Mouse (Mus musculus) liver, embryonic 15.5 days (tissue): ENCODE data around the gene Dnah6. TPM values are rescaled to one million over a fixed set of nuclear protein-coding genes. Genes with fewer than 3 reads are reported as not detected.

Experiments used
- ATAC-seq: fragments of 200-750 bp; cut with Nextera tagmentation; 2 replicates; pipeline ENCODE4 v1.8.0; 2017; ENCODE audit warnings: moderate number of reproducible peaks, mild to moderate bottlenecking, moderate library complexity; ENCODE audit not compliant: insufficient read depth
- H3K27ac ChIP-seq: fragments of 300-500 bp; sonication (generic); replicated peaks from 2 replicates; pipeline ENCODE4 v1.5.1; 2015; ENCODE audit warnings: mild to moderate bottlenecking, inconsistent platforms
- H3K27me3 ChIP-seq: fragments of 300-500 bp; sonication (generic); 2 replicates; pipeline ENCODE4 v1.6.1; 2015; ENCODE audit warnings: mild to moderate bottlenecking, inconsistent platforms
- H3K36me3 ChIP-seq: fragments of 300-500 bp; sonication (generic); replicated peaks from 2 replicates; pipeline ENCODE4 v1.6.1; 2015; ENCODE audit warnings: moderate library complexity, mild to moderate bottlenecking, inconsistent platforms
- H3K4me1 ChIP-seq: fragments of 300-500 bp; sonication (generic); replicated peaks from 2 replicates; pipeline ENCODE4 v1.6.1; 2015; ENCODE audit warnings: inconsistent platforms
- H3K4me2 ChIP-seq: fragments of 300-500 bp; sonication (generic); 2 replicates; pipeline ENCODE4 v1.6.1; 2015; ENCODE audit warnings: moderate library complexity, mild to moderate bottlenecking, inconsistent platforms
- H3K4me3 ChIP-seq: fragments of 300-500 bp; sonication (generic); replicated peaks from 2 replicates; pipeline ENCODE4 v1.5.1; 2015; ENCODE audit warnings: mild to moderate bottlenecking, inconsistent platforms
- H3K9ac ChIP-seq: fragments of 300-500 bp; sonication (generic); 2 replicates; pipeline ENCODE4 v1.6.1; 2015; ENCODE audit warnings: moderate library complexity, mild to moderate bottlenecking, inconsistent platforms
- H3K9me3 ChIP-seq: fragments of 300-500 bp; sonication (generic); replicated peaks from 2 replicates; pipeline ENCODE4 v1.6.1; 2016; ENCODE audit warnings: inconsistent platforms
- WGBS: fragments of 180-500 bp; shearing (Covaris S2); methylation state at CpG from one replicate; pipeline ENCODE4 v1.1.7; 2015; ENCODE audit warnings: mixed read lengths; ENCODE audit not compliant: insufficient replicate concordance; 5-methylcytosine and 5-hydroxymethylcytosine counted together
- polyA plus RNA-seq: library from polyadenylated mRNA; unstranded; fragments of >200 nt; fragmentation: Nextera tagmentation; extraction: Ambion mirVana; gene quantifications from 2 replicates; pipeline ENCODE4 v1.2.1, GENCODE M21; 2015

The Dnah6 gene
- polyA plus RNA-seq, 1 experiment from 2014 or later = 0.01 TPM

- Histone ChIP-seq H3K9ac (no peak overlapping the region), H3K36me3 (no peaks in the 10 kb centered on the region), H3K4me1 (no peaks in the 10 kb centered on the region), H3K4me3 (no peak overlapping the region), H3K27ac (no peak overlapping the region), H3K27me3 (no peaks in the 10 kb centered on the region), H3K9me3 (no peaks in the 10 kb centered on the region), H3K4me2 (no peak overlapping the region)
- WGBS = 68% methylated on average over 6 of the region's 6 CpGs
- ATAC-seq = no peak
Measured at GRCm38 (mm10) chr6:73026898-73027297, 194.6 kb downstream of the Dnah6 start.

DNA sequence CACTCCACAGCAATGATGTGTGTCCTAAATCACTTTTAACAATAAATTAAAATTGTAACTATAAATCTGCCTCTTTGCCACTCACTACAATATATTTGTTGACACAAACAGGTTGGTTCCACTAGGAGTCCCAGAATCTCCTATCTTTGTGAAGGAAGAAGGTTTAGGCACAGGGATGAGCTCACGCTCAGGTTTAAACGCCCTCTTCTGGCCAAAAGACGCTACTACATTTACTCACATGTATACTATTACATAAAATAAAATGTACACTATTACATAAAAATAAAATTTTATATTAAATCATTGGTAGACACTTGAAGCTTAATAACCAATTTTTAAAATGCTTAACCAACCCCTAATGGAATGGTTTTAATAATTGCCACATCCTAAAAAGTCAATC is 201.4 kb downstream of the Dnah6 start:
- H3K27ac ChIP-seq = no peak overlapping the region
- no peaks in the 10 kb centered on the region for H3K9me3 ChIP-seq
- WGBS = 4% methylated on average over 3 of the region's 3 CpGs
- H3K4me1 ChIP-seq = no peaks in the 10 kb centered on the region
- H3K9ac ChIP-seq = no peak overlapping the region
- ATAC-seq = no peak
- no peak overlapping the region for H3K4me3 ChIP-seq
- no peak overlapping the region for H3K4me2 ChIP-seq
- H3K36me3 ChIP-seq = no peaks in the 10 kb centered on the region
- H3K27me3 ChIP-seq = no peaks in the 10 kb centered on the region

GRCm38 (mm10) chr6:73018725-73019280 is 202.6 kb downstream of the Dnah6 start:
- H3K9ac ChIP-seq = no peak overlapping the region
- H3K4me3 ChIP-seq = no peak overlapping the region
- H3K36me3 ChIP-seq = no peaks in the 10 kb centered on the region
- ATAC-seq = no peak
- H3K27me3 ChIP-seq = no peaks in the 10 kb centered on the region
- H3K4me2 ChIP-seq = no peak overlapping the region
- no peak overlapping the region for H3K27ac ChIP-seq
- no peaks in the 10 kb centered on the region for H3K4me1 ChIP-seq
- 68% methylated on average over 10 of the region's 10 CpGs for WGBS
- no peaks in the 10 kb centered on the region for H3K9me3 ChIP-seq

GRCm38 (mm10) chr6:73014317-73015160 is 206.9 kb downstream of the Dnah6 start:
- H3K36me3 ChIP-seq = no peaks in the 10 kb centered on the region
- ATAC-seq = no peak
- no peaks in the 10 kb centered on the region for H3K4me1 ChIP-seq

DNA sequence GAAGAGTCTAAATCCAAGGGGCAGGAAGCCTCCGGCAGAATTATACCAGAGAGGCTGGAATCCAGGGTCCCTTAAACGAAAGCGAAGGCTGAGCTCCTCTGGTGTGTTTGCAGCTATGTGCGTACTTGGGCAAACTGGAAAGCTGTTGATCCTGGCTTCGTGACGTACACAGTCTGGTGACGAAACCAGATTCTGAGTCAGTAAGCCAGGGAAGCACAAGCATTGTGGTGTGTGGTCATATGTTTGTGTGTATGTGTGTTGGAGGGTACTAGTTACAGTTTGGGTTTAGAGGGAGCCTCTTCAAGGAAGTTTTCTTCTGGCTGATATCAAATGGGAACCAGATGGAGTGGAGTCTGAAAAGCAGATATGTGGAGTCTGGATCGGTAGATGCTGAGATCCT is 208.5 kb downstream of the Dnah6 start:
- Histone ChIP-seq H3K36me3 (no peaks in the 10 kb centered on the region), H3K9me3 (no peaks in the 10 kb centered on the region), H3K4me2 (no peak overlapping the region), H3K4me3 (no peak overlapping the region), H3K27ac (no peak overlapping the region), H3K9ac (no peak overlapping the region), H3K4me1 (no peaks in the 10 kb centered on the region), H3K27me3 (no peaks in the 10 kb centered on the region)
- ATAC-seq = no peak
- 62% methylated on average over 8 of the region's 8 CpGs for WGBS

More at GRCm38 (mm10) chr6:73014317-73015160, 206.9 kb downstream of the Dnah6 start:
- WGBS = 57% methylated on average over 13 of the region's 13 CpGs
- no peak overlapping the region for H3K4me2 ChIP-seq
- H3K9ac ChIP-seq = no peak overlapping the region
- H3K4me3 ChIP-seq = no peak overlapping the region
- H3K9me3 ChIP-seq = no peaks in the 10 kb centered on the region
- H3K27ac ChIP-seq = no peak overlapping the region
- no peaks in the 10 kb centered on the region for H3K27me3 ChIP-seq

GRCm38 (mm10) chr6:73011827-73012226 is 209.6 kb downstream of the Dnah6 start:
- no peaks in the 10 kb centered on the region for H3K4me1 ChIP-seq
- no peak for ATAC-seq
- 70% methylated on average over 6 of the region's 6 CpGs for WGBS

DNA sequence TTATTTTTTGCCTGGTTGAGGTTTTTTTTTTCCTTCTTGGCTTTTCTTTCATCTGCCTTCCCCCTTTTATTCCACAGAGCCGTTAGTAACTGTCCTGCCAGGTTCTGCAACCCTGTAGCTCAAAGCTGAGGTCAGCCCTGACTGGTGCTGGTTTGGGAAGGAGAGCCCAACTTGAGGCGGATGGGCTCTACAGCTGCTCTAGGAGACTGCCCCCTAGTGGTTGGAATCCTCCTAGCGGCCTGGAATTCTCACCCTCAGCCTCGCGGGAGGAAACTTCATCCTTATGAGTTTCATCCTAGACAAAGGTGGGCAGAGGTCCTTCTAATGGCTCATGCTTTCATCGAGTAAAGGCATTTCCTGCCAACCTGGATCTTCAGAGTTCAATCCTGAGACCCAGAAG is 211.4 kb downstream of the Dnah6 start:
- no peak for ATAC-seq
- no peaks in the 10 kb centered on the region for H3K4me1 ChIP-seq
- 27% methylated on average over 6 of the region's 6 CpGs for WGBS

More at GRCm38 (mm10) chr6:73011827-73012226, 209.6 kb downstream of the Dnah6 start:
- Histone ChIP-seq H3K4me2 (no peak overlapping the region), H3K9me3 (no peaks in the 10 kb centered on the region), H3K27me3 (no peaks in the 10 kb centered on the region), H3K27ac (no peak overlapping the region), H3K4me3 (no peak overlapping the region), H3K9ac (no peak overlapping the region), H3K36me3 (no peaks in the 10 kb centered on the region)

GRCm38 (mm10) chr6:73003601-73004000 is 217.8 kb downstream of the Dnah6 start:
- ATAC-seq = no peak
- 68% methylated on average over 5 of the region's 5 CpGs for WGBS
- Histone ChIP-seq H3K36me3 (no peaks in the 10 kb centered on the region), H3K4me3 (no peak overlapping the region), H3K27me3 (no peaks in the 10 kb centered on the region), H3K4me2 (no peak overlapping the region), H3K9ac (no peak overlapping the region), H3K27ac (no peak overlapping the region), H3K9me3 (no peaks in the 10 kb centered on the region), H3K4me1 (no peaks in the 10 kb centered on the region)

More for the DNA sequence above, 211.4 kb downstream of the Dnah6 start:
- H3K27me3 ChIP-seq = no peaks in the 10 kb centered on the region
- no peak overlapping the region for H3K4me3 ChIP-seq
- H3K9me3 ChIP-seq = no peaks in the 10 kb centered on the region
- no peaks in the 10 kb centered on the region for H3K36me3 ChIP-seq
- H3K27ac ChIP-seq = no peak overlapping the region
- H3K9ac ChIP-seq = no peak overlapping the region
- no peak overlapping the region for H3K4me2 ChIP-seq

DNA sequence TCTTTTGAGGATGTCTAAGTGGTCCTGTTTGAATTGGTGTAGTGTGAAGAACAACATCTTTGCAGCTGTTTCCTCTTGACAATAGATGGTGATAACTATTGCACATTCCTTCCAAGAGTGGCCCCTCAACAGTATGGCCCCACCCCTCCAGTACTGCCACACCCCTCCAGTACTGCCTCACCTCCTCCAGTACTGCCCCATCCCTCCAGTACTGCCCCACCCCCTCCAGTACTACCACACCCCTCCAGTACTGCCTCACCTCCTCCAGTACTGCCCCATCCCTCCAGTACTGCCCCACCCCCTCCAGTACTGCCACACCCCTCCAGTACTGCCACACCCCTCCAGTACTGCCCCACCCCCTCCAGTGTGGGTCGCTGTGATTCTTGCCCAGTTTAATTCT is 219.1 kb downstream of the Dnah6 start:
- Histone ChIP-seq H3K36me3 (no peaks in the 10 kb centered on the region), H3K9me3 (no peaks in the 10 kb centered on the region), H3K4me1 (no peaks in the 10 kb centered on the region), H3K4me2 (no peak overlapping the region), H3K27me3 (no peaks in the 10 kb centered on the region), H3K27ac (no peak overlapping the region), H3K4me3 (no peak overlapping the region), H3K9ac (no peak overlapping the region)
- WGBS = 45% methylated on average over 1 of the region's 1 CpGs
- no peak for ATAC-seq

DNA sequence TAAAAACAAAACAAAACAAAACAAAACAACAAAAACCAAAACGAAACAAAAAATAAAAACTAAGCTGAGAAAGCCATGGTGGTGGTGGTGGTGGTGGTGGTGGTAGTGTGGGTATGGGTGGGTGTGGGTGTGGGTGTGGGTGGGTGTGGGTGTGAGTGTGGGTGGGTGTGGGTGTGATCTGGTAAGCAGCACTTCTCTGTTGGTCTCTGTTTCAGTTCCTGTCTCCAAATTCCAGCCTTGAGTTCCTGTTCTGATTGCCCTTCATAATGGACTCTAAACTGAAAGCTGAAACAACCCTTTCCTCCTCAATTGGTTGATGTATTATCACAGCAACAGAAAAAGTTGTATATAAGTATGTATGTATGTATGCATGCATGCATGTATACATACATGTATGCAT is 222.6 kb downstream of the Dnah6 start:
- no peak overlapping the region for H3K4me3 ChIP-seq
- 37% methylated on average over 1 of the region's 1 CpGs for WGBS
- no peaks in the 10 kb centered on the region for H3K36me3 ChIP-seq
- no peaks in the 10 kb centered on the region for H3K4me1 ChIP-seq
- H3K9ac ChIP-seq = no peak overlapping the region
- no peak overlapping the region for H3K4me2 ChIP-seq
- no peaks in the 10 kb centered on the region for H3K27me3 ChIP-seq
- H3K27ac ChIP-seq = no peak overlapping the region
- H3K9me3 ChIP-seq = no peaks in the 10 kb centered on the region
- ATAC-seq = no peak

- H3K9ac ChIP-seq = no peak overlapping the region
- no peak overlapping the region for H3K4me3 ChIP-seq
- H3K4me2 ChIP-seq = no peak overlapping the region
- 55% methylated on average over 5 of the region's 5 CpGs for WGBS
- H3K4me1 ChIP-seq = peaks cover 6% of the 10 kb centered on the region; the same call in 1 of the 2 replicates
- H3K27ac ChIP-seq = no peak overlapping the region
- no peaks in the 10 kb centered on the region for H3K9me3 ChIP-seq
- no peak for ATAC-seq
- no peaks in the 10 kb centered on the region for H3K27me3 ChIP-seq
- H3K36me3 ChIP-seq = no peaks in the 10 kb centered on the region
Measured at GRCm38 (mm10) chr6:72993688-72994082, 227.8 kb downstream of the Dnah6 start.
